Mouse (Mus musculus): Measurements from ENCODE around the gene Sh3d19.

The Sh3d19 gene

GRCm38 (mm10) chr3:85970742-85971598 lies at the start of gene Sh3d19:
Sh3d19 (plus strand) TSS chr3:85971109.
- DNase-seq (ENCODE audit: low read depth, low spot score): peak; percentile 70

GRCm38 (mm10) chr3:85922331-85922730 lies 48.6 kb upstream of the Sh3d19 start:
- DNase-seq (ENCODE audit: low read depth, low spot score): no peak

- DNase-seq (ENCODE audit: low read depth, low spot score): no peak
Observed at GRCm38 (mm10) chr3:85923343-85923742, 47.6 kb upstream of the Sh3d19 start.

- DNase-seq (ENCODE audit: low read depth, low spot score): peak; percentile 85
Observed at GRCm38 (mm10) chr3:85923954-85924945, 46.7 kb upstream of the Sh3d19 start.

- DNase-seq (ENCODE audit: low read depth, low spot score): no peak
Observed at GRCm38 (mm10) chr3:85927296-85927695, 43.6 kb upstream of the Sh3d19 start.

DNA sequence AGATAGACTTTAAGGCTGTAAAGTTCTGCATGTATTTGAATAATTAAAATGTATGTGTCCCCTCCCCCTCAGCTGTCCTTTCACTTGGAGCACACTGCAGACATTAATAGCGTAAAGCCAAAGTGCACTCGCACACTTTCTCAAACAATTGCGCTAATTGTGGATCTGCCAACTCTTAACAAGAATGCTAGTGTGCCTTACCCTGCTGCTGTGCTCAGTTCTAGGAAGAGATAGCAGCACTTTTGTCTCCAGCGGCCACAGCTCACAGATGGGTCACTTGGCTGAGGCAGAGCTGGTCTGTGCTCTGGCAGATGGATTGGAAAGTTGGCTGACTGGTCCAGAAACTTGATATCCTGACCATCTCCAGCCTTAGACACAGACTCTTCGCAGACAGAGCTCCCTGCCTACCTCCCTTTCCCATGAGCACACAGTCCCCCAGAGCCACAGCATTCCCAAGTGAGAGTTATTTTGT lies 42.7 kb upstream of the Sh3d19 start:
- DNase-seq (ENCODE audit: low read depth, low spot score): no peak

DNA sequence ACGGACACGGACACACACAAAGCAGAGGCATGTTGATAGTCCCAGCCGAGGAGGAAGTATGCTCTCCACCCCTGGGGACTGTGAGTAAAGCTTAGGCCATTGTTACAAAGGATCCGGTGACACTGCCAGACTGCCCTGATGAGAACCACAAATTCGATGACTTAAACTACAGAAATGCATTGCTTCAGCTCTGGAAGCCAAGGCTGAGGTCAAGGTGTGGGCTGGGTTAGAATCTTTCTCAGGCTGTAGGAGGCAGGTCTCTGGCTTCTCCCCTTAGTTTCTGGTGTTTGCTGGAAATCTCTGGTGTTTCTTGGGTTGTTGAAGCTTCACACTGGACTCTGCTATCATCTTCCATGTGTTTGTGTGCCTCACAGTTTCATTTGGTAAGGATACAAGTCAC lies 41.2 kb upstream of the Sh3d19 start:
- DNase-seq (ENCODE audit: low read depth, low spot score): no peak

DNA sequence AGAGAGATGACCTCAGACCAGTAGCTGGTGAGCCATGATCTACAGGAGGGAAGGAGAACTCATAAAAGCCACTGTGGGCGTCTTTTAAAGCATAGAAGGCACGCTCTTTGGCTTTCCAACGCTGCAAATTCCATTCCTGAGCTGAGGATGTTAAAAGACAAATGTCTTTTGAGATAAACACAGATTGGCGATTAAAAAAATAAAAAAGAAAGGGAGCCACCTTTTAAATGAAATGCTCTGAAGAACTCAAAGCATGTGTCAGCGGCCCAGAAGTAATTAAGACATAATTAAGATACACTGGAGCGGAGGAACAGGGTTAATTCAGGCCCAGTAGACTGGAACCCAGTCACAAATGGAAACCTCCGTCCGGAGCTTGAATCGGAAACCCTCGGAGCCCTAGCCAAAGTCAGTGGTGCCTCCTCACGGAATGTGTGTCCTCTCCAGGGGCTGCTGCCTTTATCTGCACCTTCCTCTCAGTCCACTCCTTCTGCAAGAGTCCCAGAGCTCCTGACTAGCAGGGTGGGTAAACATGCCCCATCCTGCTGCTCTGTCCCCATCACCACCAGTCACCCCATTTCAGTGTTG lies 40.1 kb upstream of the Sh3d19 start:
- no peak for DNase-seq (ENCODE audit: low read depth, low spot score)

- no peak for DNase-seq (ENCODE audit: low read depth, low spot score)
Observed at GRCm38 (mm10) chr3:85931859-85932258, 39.0 kb upstream of the Sh3d19 start.

- no peak for DNase-seq (ENCODE audit: low read depth, low spot score)
Observed at GRCm38 (mm10) chr3:85933586-85933985, 37.3 kb upstream of the Sh3d19 start.

- no peak for DNase-seq (ENCODE audit: low read depth, low spot score)
Observed at GRCm38 (mm10) chr3:85950914-85951313, 20.0 kb upstream of the Sh3d19 start.

DNA sequence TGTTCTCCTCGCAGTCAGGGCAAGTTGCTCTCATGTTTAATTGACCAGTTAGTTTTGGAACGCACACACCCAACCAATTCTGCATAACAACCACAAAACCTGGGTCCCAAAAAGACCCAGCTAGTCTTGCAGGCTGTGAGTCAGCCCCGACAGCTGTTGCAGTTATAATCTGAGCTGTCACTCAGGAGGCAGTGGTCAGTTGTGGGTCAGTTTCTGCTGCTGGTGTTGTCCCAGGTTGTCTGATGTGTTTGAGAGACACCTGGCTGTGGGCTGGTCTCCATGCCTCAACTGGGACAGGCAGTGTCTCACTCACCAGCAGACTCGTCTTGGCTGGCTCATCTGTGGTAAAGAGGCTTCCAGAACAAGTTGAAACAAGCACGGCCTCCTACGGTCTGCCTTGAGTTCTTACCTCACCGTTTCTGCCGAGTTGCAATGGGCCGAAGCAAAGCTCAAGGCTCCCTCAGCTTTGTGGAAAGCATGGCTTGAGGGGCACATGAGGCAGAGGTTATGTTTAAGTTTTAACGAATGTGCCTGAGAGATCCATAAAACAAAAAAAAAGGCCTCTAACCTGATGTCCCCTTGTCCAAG lies 18.1 kb upstream of the Sh3d19 start:
- no peak for DNase-seq (ENCODE audit: low read depth, low spot score)

GRCm38 (mm10) chr3:85955269-85955668 lies 15.6 kb upstream of the Sh3d19 start:
- no peak for DNase-seq (ENCODE audit: low read depth, low spot score)

DNA sequence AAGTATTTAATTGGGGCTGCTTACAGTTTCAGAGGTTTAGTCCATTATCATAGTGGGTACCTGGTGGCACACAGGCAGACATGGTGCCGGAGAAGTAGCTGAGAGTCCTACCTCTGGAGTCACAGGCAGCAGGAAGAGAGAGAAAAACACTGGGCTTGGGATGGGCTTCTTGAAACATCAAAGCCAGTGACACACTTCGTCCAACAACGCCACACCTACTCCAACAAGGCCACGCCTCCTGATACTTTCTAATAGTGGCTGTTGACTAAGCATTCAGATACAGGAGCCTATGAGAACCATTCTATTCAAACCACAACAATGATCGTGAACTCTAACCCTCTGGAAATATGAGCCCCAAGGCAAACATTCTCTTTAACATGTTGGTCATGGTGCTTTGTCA lies 15.2 kb upstream of the Sh3d19 start:
- DNase-seq (ENCODE audit: low read depth, low spot score): no peak

- DNase-seq (ENCODE audit: low read depth, low spot score): no peak
Observed at GRCm38 (mm10) chr3:85959669-85960068, 11.2 kb upstream of the Sh3d19 start.

DNA sequence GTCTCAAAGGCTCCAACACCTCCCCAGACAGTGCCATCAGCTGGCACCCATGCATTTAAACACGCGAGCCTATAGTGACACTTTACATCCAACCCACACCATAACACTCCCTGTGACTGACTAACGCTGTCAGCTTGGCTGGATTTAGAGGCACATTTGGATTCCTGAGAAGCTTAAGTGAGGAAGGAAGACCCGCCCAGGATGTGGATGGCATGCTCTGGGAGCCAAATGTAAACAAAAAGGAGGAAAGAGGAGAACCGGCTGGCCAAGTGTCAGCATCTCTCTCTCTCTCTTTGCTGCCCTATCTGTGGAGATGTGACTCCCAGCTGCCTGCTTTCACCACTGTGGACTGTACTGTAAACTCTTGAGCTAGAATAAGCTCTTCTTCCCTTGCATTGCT lies 9.8 kb upstream of the Sh3d19 start:
- DNase-seq (ENCODE audit: low read depth, low spot score): peak; percentile 34

GRCm38 (mm10) chr3:85965479-85965878 lies 5.4 kb upstream of the Sh3d19 start:
- DNase-seq (ENCODE audit: low read depth, low spot score): no peak

DNA sequence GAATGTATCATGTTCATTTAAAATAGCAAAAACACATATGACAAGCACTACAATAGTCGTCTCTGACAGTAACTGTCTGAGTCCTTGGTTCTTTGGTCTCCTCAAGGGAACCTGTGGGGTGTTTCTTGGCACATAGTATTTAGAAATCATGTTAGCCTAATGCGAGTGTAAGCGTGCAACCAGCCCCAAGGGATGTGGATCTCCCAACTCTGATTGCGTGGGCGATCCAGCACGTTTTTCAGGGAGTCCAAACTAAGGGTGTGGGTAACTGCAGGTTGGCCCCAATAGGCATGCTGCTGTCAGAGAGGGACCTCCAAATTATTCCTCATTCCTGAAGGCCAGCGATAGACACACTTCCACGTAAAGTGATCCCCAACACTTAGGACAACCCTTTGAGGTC lies 1.9 kb upstream of the Sh3d19 start:
- no peak for DNase-seq (ENCODE audit: low read depth, low spot score)

DNA sequence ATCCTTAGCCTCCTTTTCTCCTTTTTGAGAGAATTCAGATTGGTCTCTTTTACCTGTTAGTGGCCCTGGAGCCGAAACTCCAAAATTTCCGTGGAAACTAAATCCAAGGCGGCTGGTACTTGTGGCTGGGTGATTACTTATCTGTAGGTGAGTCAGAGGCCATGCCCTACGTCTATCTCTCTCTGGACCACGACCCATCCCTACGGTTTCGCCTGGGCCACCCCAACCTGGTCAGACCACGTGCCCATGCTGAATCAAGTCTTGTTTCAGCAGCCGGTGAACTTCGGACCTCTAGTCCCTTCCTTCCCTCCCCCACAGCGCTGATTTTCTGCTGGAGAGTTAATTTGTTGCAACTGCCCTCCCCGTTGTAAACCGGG lies 678 bp downstream of the Sh3d19 start:
- DNase-seq (ENCODE audit: low read depth, low spot score): no peak

GRCm38 (mm10) chr3:85973376-85974140 lies 2.6 kb downstream of the Sh3d19 start:
- DNase-seq (ENCODE audit: low read depth, low spot score): no peak

- DNase-seq (ENCODE audit: low read depth, low spot score): no peak
Observed at GRCm38 (mm10) chr3:85974451-85974850, 3.5 kb downstream of the Sh3d19 start.

Data from mesoderm, embryonic 11.5 days (tissue).